Mouse (Mus musculus) kidney, postnatal 0 days (tissue): ENCODE results near the gene Mrc2. TPM values are rescaled to one million over a fixed set of nuclear protein-coding genes. Genes with fewer than 3 reads are reported as not detected.

Experiments
- ATAC-seq: fragments of 200-750 bp; cut with Nextera tagmentation; replicated peaks from 2 replicates; pipeline ENCODE4 v1.8.0; 2017; ENCODE audit warnings: low read depth, moderate number of reproducible peaks, moderate TSS enrichment, moderate library complexity; ENCODE audit not compliant: low FRiP score
- DNase-seq: peaks from one replicate; pipeline ENCODE4 v3.0.0-alpha.2; 2016; ENCODE audit warnings: low spot score
- H3K27ac ChIP-seq: fragments of 300-500 bp; sonication (generic); 2 replicates; pipeline ENCODE4 v1.5.1; 2014; ENCODE audit warnings: mild to moderate bottlenecking
- H3K27me3 ChIP-seq: fragments of 300-500 bp; sonication (generic); 2 replicates; pipeline ENCODE4 v1.6.1; 2014; ENCODE audit warnings: low read length, mixed read lengths; ENCODE audit not compliant: insufficient read depth
- H3K36me3 ChIP-seq: fragments of 300-500 bp; sonication (generic); 2 replicates; pipeline ENCODE4 v1.6.1; 2014; ENCODE audit warnings: low read length, mixed read lengths; ENCODE audit not compliant: insufficient read depth
- H3K4me1 ChIP-seq: fragments of 300-500 bp; sonication (generic); replicated peaks from 2 replicates; pipeline ENCODE4 v1.6.1; 2014; ENCODE audit warnings: antibody characterized with exemption, low read length, mixed read lengths; ENCODE audit not compliant: insufficient read depth
- H3K4me2 ChIP-seq: fragments of 300-500 bp; sonication (generic); 2 replicates; pipeline ENCODE4 v1.6.1; 2014; ENCODE audit warnings: mild to moderate bottlenecking, low read length, moderate library complexity, mixed read lengths
- H3K4me3 ChIP-seq: fragments of 300-500 bp; sonication (generic); replicated peaks from 2 replicates; pipeline ENCODE4 v1.5.1; 2014; ENCODE audit warnings: low read depth, low read length
- H3K9ac ChIP-seq: fragments of 300-500 bp; sonication (generic); 2 replicates; pipeline ENCODE4 v1.6.1; 2014; ENCODE audit warnings: low read depth, low read length
- H3K9me3 ChIP-seq: fragments of 300-500 bp; sonication (generic); replicated peaks from 2 replicates; pipeline ENCODE4 v1.6.1; 2016; ENCODE audit warnings: low read length, inconsistent platforms, mixed read lengths
- CTCF ChIP-seq: IDR thresholded peaks from 2 replicates; pipeline ENCODE4 v1.5.1; 2016; ENCODE audit warnings: antibody characterized with exemption, low read depth, mild to moderate bottlenecking, moderate library complexity
- WGBS: fragments of 180-500 bp; shearing (Covaris S2); extraction: QIAGEN DNeasy Blood & Tissue Kit; methylation state at CpG from one replicate; pipeline ENCODE4 v1.1.7; 2014; 5-methylcytosine and 5-hydroxymethylcytosine counted together
- polyA plus RNA-seq: library from polyadenylated mRNA; unstranded; fragments of >200 nt; fragmentation: Nextera tagmentation; extraction: Ambion mirVana; gene quantifications from 2 replicates; pipeline ENCODE4 v1.2.1, GENCODE M21; 2015

Mrc2 gene
- polyA plus RNA-seq, 1 experiment from 2014 or later: 9.5 TPM

DNA sequence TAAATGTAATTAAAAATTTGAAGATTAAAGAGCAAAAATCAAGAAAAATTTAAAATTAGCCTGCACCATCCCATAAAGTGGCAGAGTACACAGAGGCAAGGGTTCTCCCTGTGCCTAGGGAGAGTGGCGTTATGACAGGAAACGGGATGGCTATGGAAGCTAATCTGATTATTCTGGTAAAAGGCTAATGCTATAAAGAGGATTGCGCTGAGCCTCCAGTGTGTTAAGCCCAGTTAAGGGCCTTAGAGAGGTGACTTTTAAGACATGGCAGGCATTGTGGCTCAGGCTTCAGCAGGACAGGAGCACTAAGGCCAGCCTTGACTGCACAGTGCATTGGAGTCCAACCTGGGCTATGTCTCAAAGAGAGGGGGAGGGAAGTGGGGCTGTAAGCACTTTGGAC, 34.7 kb downstream of the Mrc2 start:
- no peaks in the 10 kb centered on the region for H3K9me3 ChIP-seq

DNA sequence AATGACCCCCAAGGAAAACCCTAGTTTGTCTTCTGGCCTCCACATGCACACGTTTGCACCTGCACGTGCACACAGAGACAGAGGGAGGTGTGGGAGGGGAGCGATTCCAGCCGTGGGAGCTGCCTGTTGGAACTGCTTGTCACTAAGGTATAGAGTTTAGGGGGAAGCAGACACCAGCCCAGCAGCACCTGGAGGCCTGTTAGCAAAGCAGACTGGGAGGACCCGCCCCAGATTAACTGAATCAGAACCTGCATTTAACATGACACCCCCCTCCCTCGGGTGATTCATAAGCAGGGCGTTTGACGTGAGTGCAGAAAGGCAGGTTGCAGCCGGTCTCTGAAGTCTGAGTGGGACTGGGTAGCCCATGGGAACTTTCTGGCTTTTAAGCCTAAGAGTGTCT, 37.5 kb downstream of the Mrc2 start:
- DNase-seq (no peak), ATAC-seq (no peak)
- Histone ChIP-seq H3K4me2 (no peak overlapping the region), H3K9me3 (no peaks in the 10 kb centered on the region), H3K27me3 (no peaks in the 10 kb centered on the region), H3K4me1 (0 out of 2 replicates have a peak, but pooled peaks cover 6% of the 10 kb centered on the region), H3K27ac (no peak overlapping the region), H3K36me3 (no peaks in the 10 kb centered on the region), H3K9ac (no peak overlapping the region), H3K4me3 (no peak overlapping the region)
- no peak for TF ChIP-seq CTCF
- WGBS: 32% methylated on average over 9 of the region's 9 CpGs

More for the DNA sequence above, 34.7 kb downstream of the Mrc2 start:
- no peak for ATAC-seq
- 89% methylated on average over 3 of the region's 3 CpGs for WGBS
- Histone ChIP-seq H3K4me1 (0 out of 2 replicates have a peak, but pooled peaks cover 6% of the 10 kb centered on the region), H3K4me3 (no peak overlapping the region), H3K36me3 (no peaks in the 10 kb centered on the region), H3K4me2 (no peak overlapping the region), H3K9ac (no peak overlapping the region), H3K27me3 (no peaks in the 10 kb centered on the region), H3K27ac (no peak overlapping the region)
- no peak for TF ChIP-seq CTCF
- DNase-seq: no peak

DNA sequence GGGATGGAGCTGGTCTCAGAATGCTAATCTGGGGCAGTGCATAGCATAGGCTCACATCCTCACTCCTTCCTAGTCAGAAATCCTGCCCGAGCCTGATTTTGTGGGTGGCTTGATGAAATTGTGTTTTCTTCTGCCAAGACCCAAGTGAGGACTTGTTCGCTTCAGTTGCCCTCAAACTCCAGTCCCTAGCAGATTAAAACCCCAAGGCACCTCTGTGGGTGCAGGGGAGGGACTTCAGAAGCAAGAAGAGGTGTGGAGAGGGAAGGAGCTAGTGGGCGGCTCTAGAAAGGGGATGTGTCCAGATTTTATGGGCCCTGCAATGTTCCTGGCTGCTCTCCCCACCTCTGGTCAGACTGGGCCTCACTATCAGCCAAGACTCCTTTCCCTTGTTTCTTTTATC, 38.7 kb downstream of the Mrc2 start:
- 0 out of 2 replicates have a peak, but pooled peaks cover 3% of the 10 kb centered on the region for H3K36me3 ChIP-seq
- H3K9me3 ChIP-seq: no peaks in the 10 kb centered on the region
- H3K4me2 ChIP-seq: no peak overlapping the region
- H3K4me1 ChIP-seq: 0 out of 2 replicates have a peak, but pooled peaks cover 6% of the 10 kb centered on the region
- H3K9ac ChIP-seq: no peak overlapping the region
- no peak for TF ChIP-seq CTCF
- 71% methylated on average over 3 of the region's 3 CpGs for WGBS
- H3K27ac ChIP-seq: no peak overlapping the region
- H3K27me3 ChIP-seq: no peaks in the 10 kb centered on the region
- no peak for ATAC-seq
- H3K4me3 ChIP-seq: no peak overlapping the region
- peak; percentile 24 for DNase-seq

DNA sequence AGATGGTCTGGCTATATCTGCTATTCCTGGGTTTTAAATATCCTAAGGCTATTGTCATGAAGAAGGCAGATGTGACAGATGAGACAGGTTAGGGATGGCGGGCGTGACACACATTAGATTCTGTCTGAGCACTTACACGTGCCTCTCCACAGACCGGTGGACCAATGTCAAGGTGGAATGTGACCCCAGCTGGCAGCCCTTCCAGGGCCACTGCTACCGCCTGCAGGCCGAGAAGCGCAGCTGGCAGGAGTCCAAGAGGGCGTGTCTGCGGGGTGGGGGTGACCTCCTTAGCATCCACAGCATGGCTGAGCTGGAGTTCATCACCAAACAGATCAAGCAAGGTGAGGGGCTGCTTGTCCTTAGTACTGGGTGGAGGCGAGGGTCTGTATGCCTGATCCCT, 39.3 kb downstream of the Mrc2 start:
- 0 out of 2 replicates have a peak, but pooled peaks cover 3% of the 10 kb centered on the region for H3K36me3 ChIP-seq
- no peak overlapping the region for H3K27ac ChIP-seq
- peak; percentile 41; the same call in 1 of the 2 replicates for TF ChIP-seq CTCF
- 23% methylated on average over 10 of the region's 10 CpGs for WGBS
- ATAC-seq: peak; percentile 60; the same call in 1 of the 2 replicates
- H3K27me3 ChIP-seq: no peaks in the 10 kb centered on the region
- no peak overlapping the region for H3K4me3 ChIP-seq
- no peak overlapping the region for H3K4me2 ChIP-seq
- no peak overlapping the region for H3K9ac ChIP-seq
- peak; percentile 68 for DNase-seq
- H3K9me3 ChIP-seq: no peaks in the 10 kb centered on the region
- 0 out of 2 replicates have a peak, but pooled peaks cover 6% of the 10 kb centered on the region for H3K4me1 ChIP-seq

DNA sequence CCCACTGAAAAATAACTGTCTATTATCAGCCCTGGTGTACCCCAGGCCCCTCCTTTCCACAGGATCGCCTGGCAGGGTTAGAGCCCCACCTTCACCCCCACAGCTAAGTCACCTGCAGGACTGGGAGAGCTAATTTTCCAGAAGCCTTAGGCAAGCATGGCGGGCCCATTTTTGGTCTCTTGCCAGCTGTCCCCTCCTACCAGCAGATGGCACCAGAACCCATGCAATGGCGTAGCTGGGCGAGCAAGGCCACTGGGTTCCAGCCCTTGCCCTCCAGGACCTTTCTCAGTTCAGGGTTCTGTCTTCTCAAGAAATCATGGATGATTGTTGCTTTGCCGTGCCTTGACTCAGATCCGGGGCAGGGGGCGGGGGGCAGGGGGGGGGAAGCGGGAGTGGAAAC, 40.0 kb downstream of the Mrc2 start:
- Histone ChIP-seq H3K36me3 (0 out of 2 replicates have a peak, but pooled peaks cover 3% of the 10 kb centered on the region), H3K9me3 (no peaks in the 10 kb centered on the region), H3K27me3 (no peaks in the 10 kb centered on the region), H3K4me1 (0 out of 2 replicates have a peak, but pooled peaks cover 6% of the 10 kb centered on the region), H3K4me2 (no peak overlapping the region), H3K27ac (no peak overlapping the region), H3K9ac (no peak overlapping the region), H3K4me3 (no peak overlapping the region)
- DNase-seq (peak; percentile 54), ATAC-seq (0 out of 2 replicates have a peak, but pooled peaks have one; percentile 6)
- peak; percentile 72 for TF ChIP-seq CTCF
- 67% methylated on average over 8 of the region's 8 CpGs for WGBS

DNA sequence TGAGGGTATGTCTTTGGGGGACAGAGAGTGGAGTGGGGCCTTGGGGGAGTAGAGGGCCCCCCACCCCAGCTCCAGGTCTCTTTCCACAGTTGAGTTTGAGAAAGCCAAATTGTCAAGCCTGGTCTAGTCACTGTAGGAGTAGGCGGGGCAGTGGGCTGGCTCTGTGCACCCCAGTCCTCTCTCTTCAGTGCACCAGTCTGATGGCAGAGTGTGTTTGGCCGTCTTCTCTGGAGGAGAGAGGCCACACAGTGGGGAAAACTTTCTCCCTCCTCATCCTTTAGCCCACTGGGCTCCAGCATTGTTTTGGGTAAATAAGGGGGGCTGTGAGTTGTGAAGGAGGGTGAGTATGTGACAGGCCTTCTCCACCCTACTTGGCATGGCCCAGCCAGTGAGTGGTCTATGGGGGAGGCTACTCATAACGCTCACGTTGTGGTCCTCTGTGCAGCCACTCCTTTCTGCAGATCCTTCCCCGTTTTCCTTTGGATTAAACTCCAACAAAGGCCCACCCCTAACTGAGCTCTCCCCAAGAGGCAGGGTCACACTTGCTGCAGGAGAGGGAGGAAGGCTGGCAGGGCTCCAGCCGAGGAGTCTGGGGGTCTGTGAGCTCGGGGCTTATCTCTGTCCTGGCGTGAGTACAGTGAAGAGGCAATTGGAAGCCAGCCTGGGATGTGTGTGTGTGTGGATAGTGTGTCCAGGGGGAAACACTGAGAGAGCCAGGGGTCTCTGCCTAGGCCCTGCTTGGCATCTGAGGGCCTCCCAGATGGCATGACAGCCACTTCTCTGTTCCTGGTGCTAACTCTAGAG, 41.6 kb downstream of the Mrc2 start:
- DNase-seq (no peak), ATAC-seq (no peak)
- no peak overlapping the region for H3K4me2 ChIP-seq

More for the DNA sequence above, 41.6 kb downstream of the Mrc2 start:
- WGBS: 54% methylated on average over 8 of the region's 8 CpGs
- H3K4me3 ChIP-seq: no peak overlapping the region
- H3K27me3 ChIP-seq: no peaks in the 10 kb centered on the region
- H3K36me3 ChIP-seq: 0 out of 2 replicates have a peak, but pooled peaks cover 3% of the 10 kb centered on the region
- no peak for TF ChIP-seq CTCF
- H3K9ac ChIP-seq: no peak overlapping the region
- H3K9me3 ChIP-seq: no peaks in the 10 kb centered on the region
- no peak overlapping the region for H3K27ac ChIP-seq
- 0 out of 2 replicates have a peak, but pooled peaks cover 6% of the 10 kb centered on the region for H3K4me1 ChIP-seq
